In genomic region chr7:140047811-140048311, GRCm38 (mm10) we compare ENCODE assay signal across 7 mouse cellular contexts. TPM values are rescaled to one million over a fixed set of nuclear protein-coding genes. Genes with fewer than 3 reads are reported as not detected.
DNase-seq lines count a peak whose midpoint lies in the region; ATAC-seq lines count a peak whose summit lies in the region.

No protein-coding gene starts in this region.

- peaks cover 92% of the 10 kb centered on the region for H3K27me3 ChIP-seq in megakaryocyte, embryonic 14.5 days (replicated peaks)
- H3K27me3 ChIP-seq in embryonic facial prominence, embryonic 13.5 days, result peaks cover 90% of the 10 kb centered on the region
- H3K27me3 ChIP-seq in hindbrain, embryonic 13.5 days, result peaks cover 81% of the 10 kb centered on the region

- peaks cover 6% of the 10 kb centered on the region; the same call in 1 of the 2 replicates for H3K9me3 ChIP-seq in megakaryocyte, embryonic 14.5 days
- no peaks in the 10 kb centered on the region for H3K9me3 ChIP-seq in embryonic facial prominence, embryonic 13.5 days
- H3K9me3 ChIP-seq in hindbrain, embryonic 13.5 days, result no peaks in the 10 kb centered on the region

- H3K9ac ChIP-seq in embryonic facial prominence, embryonic 13.5 days, result peak overlapping the region; percentile 59; the same call in 1 of the 2 replicates
- peak overlapping the region; percentile 74 for H3K9ac ChIP-seq in hindbrain, embryonic 13.5 days

- peak overlapping the region; percentile 90 for H3K4me3 ChIP-seq in megakaryocyte, embryonic 14.5 days (replicated peaks)
- peak overlapping the region; percentile 43 for H3K4me3 ChIP-seq in embryonic facial prominence, embryonic 13.5 days
- peak overlapping the region; percentile 56 for H3K4me3 ChIP-seq in hindbrain, embryonic 13.5 days

- ATAC-seq in megakaryocyte, adult 5-6 weeks (ENCODE audit: poor library complexity, severe bottlenecking), result no peak
- ATAC-seq in embryonic facial prominence, embryonic 13.5 days (ENCODE audit: insufficient number of reproducible peaks, insufficient read depth, low FRiP score, low TSS enrichment, low read depth), result no peak
- no peak for ATAC-seq in hindbrain, embryonic 13.5 days (ENCODE audit: low FRiP score)
- ATAC-seq in megakaryocyte progenitor cell, adult 5-6 weeks (replicated peaks; ENCODE audit: poor library complexity), result peak; percentile 17; the same call in 1 of the 2 replicates

- no peak overlapping the region for H3K27ac ChIP-seq in embryonic facial prominence, embryonic 13.5 days
- H3K27ac ChIP-seq in hindbrain, embryonic 13.5 days, result 0 out of 2 replicates have a peak overlapping the region, but pooled peaks have one; percentile 6

- H3K36me3 ChIP-seq in megakaryocyte, embryonic 14.5 days (replicated peaks; ENCODE audit: low read length), result no peaks in the 10 kb centered on the region
- H3K36me3 ChIP-seq in embryonic facial prominence, embryonic 13.5 days, result no peaks in the 10 kb centered on the region
- H3K36me3 ChIP-seq in hindbrain, embryonic 13.5 days, result no peaks in the 10 kb centered on the region

- no peak for DNase-seq in spleen, postnatal 10 days (ENCODE audit: low spot score in 2 of 2)
- no peak for DNase-seq in layer of hippocampus, adult 9-10 months (ENCODE audit: low spot score)

- H3K4me1 ChIP-seq in megakaryocyte, embryonic 14.5 days, result peaks cover 37% of the 10 kb centered on the region
- peaks cover 23% of the 10 kb centered on the region for H3K4me1 ChIP-seq in embryonic facial prominence, embryonic 13.5 days
- H3K4me1 ChIP-seq in hindbrain, embryonic 13.5 days (replicated peaks), result peaks cover 47% of the 10 kb centered on the region

- WGBS in embryonic facial prominence, embryonic 13.5 days, result under 1% methylated on average over 33 of the region's 33 CpGs
- WGBS in hindbrain, embryonic 13.5 days, result under 1% methylated on average over 33 of the region's 33 CpGs

- peak overlapping the region; percentile 71 for H3K4me2 ChIP-seq in embryonic facial prominence, embryonic 13.5 days
- peak overlapping the region; percentile 75 for H3K4me2 ChIP-seq in hindbrain, embryonic 13.5 days

RNA-seq across cellular contexts. Expression of gene Msx3, which starts 1.0 kb away (rescaled TPM):
- not detected in 2 replicates for polyA plus RNA-seq in megakaryocyte, embryonic 14.5 days (2012; ENCODE audit: insufficient read depth, low replicate concordance)
- total RNA-seq in megakaryocyte, adult 5-6 weeks (2015), result not detected in 2 replicates
- not detected in 2 replicates for total RNA-seq in megakaryocyte, adult 5-6 weeks (2017)
- polyA plus RNA-seq in embryonic facial prominence, embryonic 13.5 days (2015; fragmentation: Nextera tagmentation; extraction: Ambion mirVana), result 0.20 TPM in 1 of 2 replicates, not detected in the other
- polyA plus RNA-seq in hindbrain, embryonic 13.5 days (2015; fragmentation: Nextera tagmentation; extraction: Ambion mirVana), result 16.5 and 28.5 TPM in 2 replicates
- total RNA-seq in megakaryocyte progenitor cell, adult 5-6 weeks (2015), result not detected in 2 replicates
- not detected in 2 replicates for total RNA-seq in megakaryocyte progenitor cell, adult 5-6 weeks (2017)

RNA-seq across cellular contexts. Expression of gene Tubgcp2, which starts 11.4 kb away (rescaled TPM):
- 0.54 and 3.8 TPM in 2 replicates for polyA plus RNA-seq in megakaryocyte, embryonic 14.5 days (2012; ENCODE audit: insufficient read depth, low replicate concordance)
- total RNA-seq in megakaryocyte, adult 5-6 weeks (2015), result 17.8 and 18.8 TPM in 2 replicates
- 29.7 and 36.7 TPM in 2 replicates for total RNA-seq in megakaryocyte, adult 5-6 weeks (2017)
- 66.3 and 70.1 TPM in 2 replicates for polyA plus RNA-seq in embryonic facial prominence, embryonic 13.5 days (2015; fragmentation: Nextera tagmentation; extraction: Ambion mirVana)
- 55.8 and 60.9 TPM in 2 replicates for polyA plus RNA-seq in hindbrain, embryonic 13.5 days (2015; fragmentation: Nextera tagmentation; extraction: Ambion mirVana)
- total RNA-seq in megakaryocyte progenitor cell, adult 5-6 weeks (2015), result 24.0 and 25.8 TPM in 2 replicates
- 35.2 and 36.5 TPM in 2 replicates for total RNA-seq in megakaryocyte progenitor cell, adult 5-6 weeks (2017)

RNA-seq across cellular contexts. Expression of gene Zfp511, which starts 11.7 kb away (rescaled TPM):
- polyA plus RNA-seq in megakaryocyte, embryonic 14.5 days (2012; ENCODE audit: insufficient read depth, low replicate concordance), result 13.1 and 14.7 TPM in 2 replicates
- total RNA-seq in megakaryocyte, adult 5-6 weeks (2015), result 32.2 and 34.0 TPM in 2 replicates
- total RNA-seq in megakaryocyte, adult 5-6 weeks (2017), result 19.9 and 22.8 TPM in 2 replicates
- 41.0 and 42.4 TPM in 2 replicates for polyA plus RNA-seq in embryonic facial prominence, embryonic 13.5 days (2015; fragmentation: Nextera tagmentation; extraction: Ambion mirVana)
- 52.5 and 54.2 TPM in 2 replicates for polyA plus RNA-seq in hindbrain, embryonic 13.5 days (2015; fragmentation: Nextera tagmentation; extraction: Ambion mirVana)
- total RNA-seq in megakaryocyte progenitor cell, adult 5-6 weeks (2015), result 32.2 and 34.8 TPM in 2 replicates
- 21.0 and 21.1 TPM in 2 replicates for total RNA-seq in megakaryocyte progenitor cell, adult 5-6 weeks (2017)

RNA-seq across cellular contexts. Expression of gene Caly, which starts 34.5 kb away (rescaled TPM):
- 0.22 and 5.4 TPM in 2 replicates for polyA plus RNA-seq in megakaryocyte, embryonic 14.5 days (2012; ENCODE audit: insufficient read depth, low replicate concordance)
- not detected in 2 replicates for total RNA-seq in megakaryocyte, adult 5-6 weeks (2015)
- total RNA-seq in megakaryocyte, adult 5-6 weeks (2017), result not detected in 2 replicates
- polyA plus RNA-seq in embryonic facial prominence, embryonic 13.5 days (2015; fragmentation: Nextera tagmentation; extraction: Ambion mirVana), result 3.1 and 4.0 TPM in 2 replicates
- 104 and 105 TPM in 2 replicates for polyA plus RNA-seq in hindbrain, embryonic 13.5 days (2015; fragmentation: Nextera tagmentation; extraction: Ambion mirVana)
- not detected in 2 replicates for total RNA-seq in megakaryocyte progenitor cell, adult 5-6 weeks (2015)
- total RNA-seq in megakaryocyte progenitor cell, adult 5-6 weeks (2017), result not detected in 2 replicates

RNA-seq across cellular contexts. Expression of gene Prap1, which starts 45.3 kb away (rescaled TPM):
- polyA plus RNA-seq in megakaryocyte, embryonic 14.5 days (2012; ENCODE audit: insufficient read depth, low replicate concordance), result not detected in 2 replicates
- not detected in 2 replicates for total RNA-seq in megakaryocyte, adult 5-6 weeks (2015)
- total RNA-seq in megakaryocyte, adult 5-6 weeks (2017), result not detected in 2 replicates
- polyA plus RNA-seq in embryonic facial prominence, embryonic 13.5 days (2015; fragmentation: Nextera tagmentation; extraction: Ambion mirVana), result 2.2 TPM in 1 of 2 replicates, not detected in the other
- polyA plus RNA-seq in hindbrain, embryonic 13.5 days (2015; fragmentation: Nextera tagmentation; extraction: Ambion mirVana), result not detected in 2 replicates
- not detected in 2 replicates for total RNA-seq in megakaryocyte progenitor cell, adult 5-6 weeks (2015)
- total RNA-seq in megakaryocyte progenitor cell, adult 5-6 weeks (2017), result not detected in 2 replicates

Comparison
In these comparisons a context has a peak if more than half of its experiments do, and no peak if none do; other contexts are left out.
1. RNA of gene Msx3, which starts 1.0 kb away (polyA plus RNA-seq): 16.5 to 28.5 TPM in hindbrain, embryonic 13.5 days; 0.20 TPM in embryonic facial prominence, embryonic 13.5 days and not detected in megakaryocyte, embryonic 14.5 days; every median in the first group is over 10 times any median in the second.
2. RNA of gene Tubgcp2, which starts 11.4 kb away (polyA plus RNA-seq): 66.3 to 70.1 TPM in embryonic facial prominence, embryonic 13.5 days and 55.8 to 60.9 TPM in hindbrain, embryonic 13.5 days; 0.54 to 3.8 TPM in megakaryocyte, embryonic 14.5 days; every median in the first group is over 10 times any median in the second.
3. Peak in every context shown above with its lines, with median percentiles within 50 percentile points of each other: H3K4me3 ChIP-seq.